Mouse (Mus musculus) 416B (cell line): Measurements from ENCODE around the gene Amh.

Experiments used
- DNase-seq: peaks from one replicate; pipeline ENCODE4 v3.0.0; 2011; ENCODE audit warnings: low read depth

Gene Amh

GRCm38 (mm10) chr10:80787517-80787916 is 17.5 kb upstream of the Amh start:
- DNase-seq: no peak

GRCm38 (mm10) chr10:80790761-80791404 is 14.2 kb upstream of the Amh start:
- DNase-seq: no peak

- DNase-seq: no peak
Measured at GRCm38 (mm10) chr10:80791476-80792174, 13.4 kb upstream of the Amh start.

GRCm38 (mm10) chr10:80792175-80793032 is 12.6 kb upstream of the Amh start:
- DNase-seq: no peak

- no peak for DNase-seq
Measured at GRCm38 (mm10) chr10:80793033-80793784, 11.8 kb upstream of the Amh start.

GRCm38 (mm10) chr10:80793803-80794202 is 11.2 kb upstream of the Amh start:
- no peak for DNase-seq

- no peak for DNase-seq
Measured at GRCm38 (mm10) chr10:80794750-80795149, 10.3 kb upstream of the Amh start.

GRCm38 (mm10) chr10:80796307-80796848 is 8.7 kb upstream of the Amh start:
- no peak for DNase-seq

- DNase-seq: peak; percentile 86
Measured at GRCm38 (mm10) chr10:80797186-80798149, 7.6 kb upstream of the Amh start.

- peak; percentile 99 for DNase-seq
Measured at GRCm38 (mm10) chr10:80798150-80799006, 6.7 kb upstream of the Amh start, which contains the start of the genes Sf3a2 and Plekhj1. TSS of gene Sf3a2 (plus strand) at chr10:80798198. TSS of gene Plekhj1 (minus strand) at chr10:80798626.

GRCm38 (mm10) chr10:80799070-80799566 is 5.9 kb upstream of the Amh start:
- peak; percentile 62 for DNase-seq

- DNase-seq: no peak
Measured at GRCm38 (mm10) chr10:80802204-80802912, 2.7 kb upstream of the Amh start.

- no peak for DNase-seq
Measured at GRCm38 (mm10) chr10:80802996-80803395, 2.0 kb upstream of the Amh start.

- no peak for DNase-seq
Measured at GRCm38 (mm10) chr10:80804340-80804739, 703 bp upstream of the Amh start.

- DNase-seq: no peak
Measured at GRCm38 (mm10) chr10:80805322-80805721, 279 bp downstream of the Amh start.

- DNase-seq: peak; percentile 55
Measured at GRCm38 (mm10) chr10:80805925-80806324, 882 bp downstream of the Amh start.

- no peak for DNase-seq
Measured at GRCm38 (mm10) chr10:80806341-80807056, 1.5 kb downstream of the Amh start.

GRCm38 (mm10) chr10:80807057-80807627 is 2.1 kb downstream of the Amh start:
- no peak for DNase-seq
